Mouse (Mus musculus) megakaryocyte progenitor cell, adult 5-6 weeks (primary cell): ENCODE data around the gene Card10. TPM values are rescaled to one million over a fixed set of nuclear protein-coding genes. Genes with fewer than 3 reads are reported as not detected.
"Not testable (repeated sequence)": the region's sequence is repeated elsewhere in the genome, so short reads cannot be mapped to it uniquely, and the experiment has no call there.

Source experiments
- ATAC-seq: replicated peaks from 2 replicates; pipeline ENCODE4 v1.8.0; 2016; ENCODE audit warnings: mild to moderate bottlenecking, moderate TSS enrichment, inconsistent platforms; ENCODE audit not compliant: poor library complexity
- total RNA-seq, 2 experiments: library from RNA; stranded (forward) in 1 of 2; stranded (reverse) in 1 of 2; fragments of 157-497, 149-512 nt in 1 of 2; fragments of 200-1000 nt in 1 of 2; gene quantifications; 2 replicates each; pipeline versions ENCODE4 v1.2.3 to v1.2.4; 2015 to 2017

Gene Card10
- 0.20 and 0.78 TPM in 2 replicates for total RNA-seq (2015)
- total RNA-seq (2017): 0.12 and 0.14 TPM in 2 replicates

- peak; percentile 59 for ATAC-seq
Observed at GRCm38 (mm10) chr15:78802776-78803391, at the start of gene Card10. Gene Card10 (minus strand): TSS chr15:78803042.

- peak; percentile 98 for ATAC-seq
Observed at GRCm38 (mm10) chr15:78851505-78852153, 48.8 kb upstream of the Card10 start.

DNA sequence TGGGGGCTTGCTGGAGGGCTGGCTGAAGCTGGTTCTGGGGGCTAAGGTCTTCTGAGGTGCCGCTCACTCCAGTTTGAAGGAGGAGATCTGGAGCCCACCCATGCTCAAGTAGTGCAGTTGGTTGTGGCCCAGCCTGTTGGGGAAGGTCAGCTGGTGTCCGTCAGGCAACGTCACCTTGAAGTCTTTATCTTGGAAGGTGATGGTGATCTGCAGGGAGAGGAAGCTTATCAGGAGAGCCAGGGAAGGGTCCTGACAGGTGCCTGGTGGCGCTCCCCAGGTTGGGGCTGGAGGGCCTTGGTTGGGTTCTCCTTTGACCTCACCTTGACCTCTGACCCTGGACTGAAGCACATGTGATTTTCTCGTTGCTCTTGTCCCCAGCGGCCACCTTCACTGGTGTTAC lies 48.1 kb upstream of the Card10 start:
- no peak for ATAC-seq

GRCm38 (mm10) chr15:78850059-78850824 lies 47.4 kb upstream of the Card10 start:
- ATAC-seq: no peak

DNA sequence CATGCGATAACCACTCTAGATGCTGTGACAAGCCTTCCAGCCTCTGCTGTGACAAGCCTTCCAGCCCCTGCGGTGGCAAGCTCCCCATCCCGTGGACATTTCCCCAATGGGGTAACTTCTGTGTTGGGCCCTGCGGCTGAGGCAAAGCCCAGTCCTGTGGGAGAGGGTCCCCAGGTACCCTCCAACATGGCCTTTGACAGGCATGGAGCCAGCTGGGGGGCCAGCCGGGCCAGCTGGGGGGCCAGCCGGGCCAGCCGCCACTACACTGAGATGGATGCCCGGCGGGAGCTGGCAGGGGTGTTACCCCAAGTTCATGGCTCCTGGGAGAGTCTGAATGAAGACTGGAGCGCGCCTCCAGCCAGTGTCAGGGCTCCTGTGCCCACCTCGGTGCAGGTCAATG lies 46.6 kb upstream of the Card10 start:
- ATAC-seq: no peak

GRCm38 (mm10) chr15:78848467-78848866 lies 45.6 kb upstream of the Card10 start:
- peak; percentile 65 for ATAC-seq

DNA sequence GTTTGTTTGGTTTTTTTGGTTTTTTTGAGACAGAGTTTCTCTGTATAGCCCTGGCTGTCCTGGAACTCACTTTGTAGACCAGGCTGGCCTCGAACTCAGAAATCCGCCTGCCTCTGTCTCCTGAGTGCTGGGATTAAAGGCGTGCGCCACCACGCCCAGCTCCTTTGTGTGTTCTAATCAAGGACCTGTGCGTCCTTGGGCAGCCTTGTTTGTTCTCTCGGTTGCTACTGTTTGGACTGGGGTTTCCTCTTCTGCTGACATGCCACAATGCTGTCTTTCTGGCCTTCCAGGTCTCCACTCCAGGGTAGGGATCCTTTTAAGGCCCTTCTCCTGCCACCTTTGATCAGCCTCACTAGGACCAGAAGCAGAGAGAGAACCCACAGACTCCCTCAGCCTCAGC lies 44.0 kb upstream of the Card10 start:
- ATAC-seq: not testable (repeated sequence)

DNA sequence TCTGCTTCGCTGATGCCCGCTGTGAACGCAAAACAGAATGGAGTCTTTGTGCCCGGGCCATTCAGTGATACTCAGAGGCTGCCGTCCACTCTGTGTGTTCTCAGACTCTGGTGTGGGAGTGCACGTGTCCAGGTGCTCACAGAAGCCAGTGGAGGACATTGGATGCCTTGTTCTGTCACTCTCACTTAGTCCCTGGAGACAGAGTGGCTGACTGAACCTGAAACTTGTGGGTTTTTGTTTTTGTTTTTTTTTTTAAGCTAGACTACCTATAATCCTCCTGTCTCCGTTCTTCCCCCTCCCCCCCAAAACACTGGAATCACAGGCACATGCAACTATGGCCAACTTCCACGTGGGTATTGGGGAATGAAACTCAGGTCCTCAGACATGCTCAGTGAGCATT lies 43.5 kb upstream of the Card10 start:
- no peak for ATAC-seq

GRCm38 (mm10) chr15:78845867-78846266 lies 43.0 kb upstream of the Card10 start:
- no peak for ATAC-seq

DNA sequence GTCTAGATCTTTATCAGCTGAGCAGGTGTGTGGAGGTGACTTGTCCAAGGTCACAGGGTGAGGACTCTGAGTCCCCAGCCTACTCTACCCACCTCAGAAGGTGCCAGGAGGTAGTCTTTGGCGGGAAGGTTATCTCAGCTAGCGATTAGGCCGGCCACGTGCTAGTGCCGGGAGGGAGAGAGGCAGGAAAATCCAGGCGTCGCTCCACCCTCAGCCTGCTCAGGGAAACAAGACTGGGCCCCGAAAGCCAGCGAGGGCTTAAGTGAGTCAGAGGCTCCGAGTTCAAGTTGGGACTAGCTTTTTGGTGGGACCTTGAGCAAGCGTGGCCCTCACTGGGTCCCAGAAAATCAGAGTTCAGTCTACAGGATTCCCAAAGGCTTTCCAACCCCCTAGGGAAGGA lies 42.5 kb upstream of the Card10 start:
- ATAC-seq: no peak

- no peak for ATAC-seq
Observed at GRCm38 (mm10) chr15:78844791-78845190, 41.9 kb upstream of the Card10 start.

- peak; percentile 57 for ATAC-seq
Observed at GRCm38 (mm10) chr15:78843581-78844469, 41.0 kb upstream of the Card10 start.

DNA sequence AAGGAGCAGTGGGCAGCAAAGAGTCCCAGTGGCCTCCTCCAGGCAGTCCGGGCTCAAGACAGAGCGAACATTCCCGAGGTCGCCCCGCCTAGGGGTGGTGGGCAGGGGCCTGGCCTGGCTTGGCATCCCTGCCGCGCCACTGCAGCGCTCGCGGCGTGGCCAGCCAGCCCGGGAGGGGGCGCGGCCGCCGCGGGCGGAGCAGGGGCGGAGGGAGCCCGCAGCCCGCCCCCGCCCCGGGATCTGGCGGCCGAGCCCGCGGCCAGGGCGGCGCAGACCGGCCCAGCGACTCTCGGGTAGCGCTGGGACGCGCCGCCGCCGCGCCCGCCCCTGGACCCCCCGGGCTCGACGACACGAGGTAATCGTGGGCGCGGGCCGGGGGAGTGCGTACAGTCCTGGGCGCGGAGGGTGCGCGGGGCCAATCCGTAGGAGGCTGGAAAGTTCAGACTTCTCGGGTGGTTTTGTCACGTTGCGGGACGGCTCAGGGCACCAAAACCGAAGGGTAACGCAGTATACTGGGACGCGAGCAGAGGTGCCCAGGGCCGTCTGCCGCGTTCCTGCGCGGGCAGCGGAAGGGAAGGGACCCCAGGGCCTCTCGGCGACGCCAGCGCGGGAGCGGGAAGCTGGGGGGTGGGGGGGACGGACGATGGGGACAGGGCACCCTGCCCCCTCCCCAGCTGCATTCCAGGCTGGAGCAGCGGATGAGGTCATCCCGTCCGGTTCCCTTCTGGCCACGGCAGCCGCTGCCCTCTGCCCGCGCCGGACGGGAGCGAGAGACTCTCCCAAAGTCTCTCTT lies 39.7 kb upstream of the Card10 start, which contains the start of gene Cdc42ep1:
Cdc42ep1 (plus strand) TSS at position 254 of the 793 bp plus-strand sequence.
- no peak for ATAC-seq

- ATAC-seq: no peak
Observed at GRCm38 (mm10) chr15:78841161-78841790, 38.4 kb upstream of the Card10 start.

- ATAC-seq: no peak
Observed at GRCm38 (mm10) chr15:78840751-78841150, 37.9 kb upstream of the Card10 start.

- ATAC-seq: no peak
Observed at GRCm38 (mm10) chr15:78840241-78840640, 37.4 kb upstream of the Card10 start.

- ATAC-seq: no peak
Observed at GRCm38 (mm10) chr15:78839744-78840143, 36.9 kb upstream of the Card10 start.

- no peak for ATAC-seq
Observed at GRCm38 (mm10) chr15:78836086-78836621, 33.3 kb upstream of the Card10 start.
